Mouse (Mus musculus): ENCODE data around the gene Pcnp.

The Pcnp gene

GRCm38 (mm10) chr16:56034566-56034965, 5.0 kb upstream of the Pcnp start:
- DNase-seq: no peak

GRCm38 (mm10) chr16:56028722-56029551, 602 bp downstream of the Pcnp start:
- DNase-seq: no peak

- DNase-seq: no peak
These were observed 1.5 kb downstream of the Pcnp start for GRCm38 (mm10) chr16:56027854-56028629.

GRCm38 (mm10) chr16:56019660-56020059, 9.9 kb downstream of the Pcnp start:
- no peak for DNase-seq

GRCm38 (mm10) chr16:56014076-56014475, 15.5 kb downstream of the Pcnp start:
- DNase-seq: no peak

GRCm38 (mm10) chr16:56012789-56013743, 16.5 kb downstream of the Pcnp start:
- no peak for DNase-seq

GRCm38 (mm10) chr16:56008862-56009261, 20.7 kb downstream of the Pcnp start:
- DNase-seq: no peak

- peak; percentile 8 for DNase-seq
These were observed 22.7 kb downstream of the Pcnp start for GRCm38 (mm10) chr16:56006798-56007197.

GRCm38 (mm10) chr16:55994235-55994634, 35.3 kb downstream of the Pcnp start:
- DNase-seq: no peak

- no peak for DNase-seq
These were observed 39.2 kb downstream of the Pcnp start for GRCm38 (mm10) chr16:55990311-55990710.

GRCm38 (mm10) chr16:55986001-55986400, 43.5 kb downstream of the Pcnp start:
- DNase-seq: no peak

GRCm38 (mm10) chr16:55974903-55975285, 54.6 kb downstream of the Pcnp start:
- peak; percentile 41 for DNase-seq

- peak; percentile 87 for DNase-seq
These were observed 55.2 kb downstream of the Pcnp start for GRCm38 (mm10) chr16:55974256-55974902.

GRCm38 (mm10) chr16:55973431-55974255, 55.9 kb downstream of the Pcnp start, which contains the start of gene Zbtb11:
Gene Zbtb11 (plus strand): TSS chr16:55973883.
- DNase-seq: peak; percentile 99

- no peak for DNase-seq
These were observed 56.8 kb downstream of the Pcnp start for GRCm38 (mm10) chr16:55972626-55973201.

- DNase-seq: no peak
These were observed 57.6 kb downstream of the Pcnp start for GRCm38 (mm10) chr16:55971735-55972615.

- no peak for DNase-seq
These were observed 59.1 kb downstream of the Pcnp start for GRCm38 (mm10) chr16:55970416-55970815.

GRCm38 (mm10) chr16:55969147-55969546, 60.4 kb downstream of the Pcnp start:
- DNase-seq: no peak

GRCm38 (mm10) chr16:55967221-55967620, 62.3 kb downstream of the Pcnp start:
- DNase-seq: no peak

Measured in right cerebral cortex, adult 18-20 months (tissue).